Mouse (Mus musculus) Patski (cell line): ENCODE results near the gene 1600002K03Rik. TPM values are rescaled to one million over a fixed set of nuclear protein-coding genes. Genes with fewer than 3 reads are reported as not detected.

Source experiments
- ATAC-seq: fragments of 100-300 bp; one replicate; pipeline ENCODE4 v1.8.0; 2021
- CTCF ChIA-PET: fragments of 350-600 bp; sonication (Branson Sonifier 250); formaldehyde crosslinking; loops from one replicate; lab custom pipeline; 2022; ENCODE audit warnings: inconsistent platforms; lab: Charles Lee
- POLR2A ChIA-PET: fragments of 350-600 bp; sonication (Branson Sonifier 250); formaldehyde crosslinking; loops from one replicate; lab custom pipeline; 2022; ENCODE audit warnings: antibody characterized with exemption, inconsistent platforms; lab: Charles Lee
- DNase-seq: peaks from one replicate; pipeline ENCODE4 v3.0.0-alpha.2; 2011; ENCODE audit warnings: low read depth, low spot score
- H3K27me3 ChIP-seq: fragments of 371-371 bp; one replicate; pipeline ENCODE4 v1.5.1; 2021
- CTCF ChIP-seq: fragments of 100-300 bp; IDR thresholded peaks from one replicate; pipeline ENCODE4 v1.5.1; 2021
- in situ Hi-C: fragments of 300-500 bp; cut with MboI; formaldehyde crosslinking; loops from 3 replicates; pipeline ENCODE4 v1.11.1; 2018; ENCODE audit warnings: low pct_unique_long_range_greater_than_20kb, mixed read lengths
- polyA plus RNA-seq: library from polyadenylated mRNA; unstranded; gene quantifications from one replicate; pipeline ENCODE4 v1.2.3, GENCODE M21; 2021

The 1600002K03Rik gene
- polyA plus RNA-seq, 1 experiment from 2014 or later: 7.9 TPM

DNA sequence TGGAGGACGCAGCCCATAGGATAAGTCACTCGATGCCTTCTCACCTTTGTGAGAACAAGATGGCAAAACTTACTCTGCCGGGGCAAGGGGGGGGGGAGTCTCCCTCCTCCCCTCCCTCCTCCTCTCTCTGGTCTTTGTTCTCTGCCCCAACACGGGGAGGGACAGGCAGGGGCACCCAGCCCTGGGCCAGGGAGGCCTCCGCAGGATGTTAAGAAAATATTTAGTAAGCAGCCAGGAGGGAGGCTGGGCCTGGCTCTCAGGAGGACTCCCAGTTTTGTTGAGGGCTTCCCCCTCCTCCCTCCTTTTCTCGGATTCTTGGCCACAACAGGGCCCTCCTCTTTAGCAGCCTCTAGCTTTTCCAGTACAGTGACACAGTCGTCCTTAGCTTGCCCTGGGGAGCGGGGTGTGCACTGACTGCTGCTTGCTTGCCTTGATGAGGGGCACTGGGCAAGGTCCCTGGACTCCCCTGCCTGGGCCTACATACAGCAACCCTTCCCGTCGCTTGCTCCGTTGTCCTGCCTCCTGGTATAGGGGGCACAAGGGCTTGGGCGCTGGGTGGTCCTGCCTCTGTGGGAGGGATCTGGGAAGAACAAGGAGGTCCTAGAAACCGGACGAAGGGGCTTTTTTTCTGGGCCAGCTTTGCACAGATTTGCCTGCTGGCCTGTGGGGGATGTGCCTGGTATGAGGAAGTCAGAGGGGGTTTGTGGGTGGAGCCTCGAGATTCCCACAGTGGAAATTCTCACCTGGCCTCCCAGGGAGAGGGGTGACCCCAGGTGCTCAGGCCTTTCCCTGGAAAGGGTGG lies 20.5 kb upstream of the 1600002K03Rik start:
- ATAC-seq: peak; percentile 0
- in situ Hi-C loops: no loop called here
- H3K27me3 ChIP-seq: no peaks in the 10 kb centered on the region
- ChIA-PET POLR2A (interaction anchor here (0.8 to 15.5 kb wide), 5 partner anchors 11 to 224 kb away, joined by 3 to 191 read pairs (median 3); partner anchors contain the start of genes Cirbp and Cnn2), CTCF (interaction anchor here (7.0 kb wide), 1 partner anchor 13 kb away, joined by 69 read pairs; the partner anchor contains the start of gene Cirbp)
- DNase-seq: peak; percentile 77
- no peak for TF ChIP-seq CTCF

GRCm38 (mm10) chr10:80152873-80153260 lies 19.9 kb upstream of the 1600002K03Rik start:
- ChIA-PET POLR2A (interaction anchor here (0.8 to 15.5 kb wide), 3 partner anchors 10 to 225 kb away, joined by 3 to 191 read pairs (median 3); partner anchors contain the start of genes Cirbp and Cnn2), CTCF (interaction anchor here (0.9 to 7.0 kb wide), 2 partner anchors 9 to 12 kb away, joined by 3 to 69 read pairs; partner anchors contain the start of gene Cirbp)
- ATAC-seq: peak; percentile 14
- DNase-seq: peak; percentile 90
- in situ Hi-C loops: no loop called here
- H3K27me3 ChIP-seq: no peaks in the 10 kb centered on the region
- no peak for TF ChIP-seq CTCF

GRCm38 (mm10) chr10:80153713-80154112 lies 19.0 kb upstream of the 1600002K03Rik start:
- ATAC-seq (no peak), DNase-seq (no peak)
- ChIA-PET CTCF (interaction anchor here (0.9 to 7.0 kb wide), 2 partner anchors 8 to 12 kb away, joined by 3 to 69 read pairs; partner anchors contain the start of gene Cirbp), POLR2A (interaction anchor here (2.0 to 15.5 kb wide), 2 partner anchors 9 to 166 kb away, joined by 5 to 191 read pairs; partner anchors contain the start of gene Cirbp)
- in situ Hi-C loops: no loop called here
- no peaks in the 10 kb centered on the region for H3K27me3 ChIP-seq
- TF ChIP-seq CTCF: no peak

GRCm38 (mm10) chr10:80154384-80154783 lies 18.4 kb upstream of the 1600002K03Rik start:
- ChIA-PET POLR2A (interaction anchor here (0.6 to 15.5 kb wide), 3 partner anchors 8 to 167 kb away, joined by 4 to 191 read pairs (median 5); partner anchors contain the start of gene Cirbp), CTCF (interaction anchor here (1.3 to 7.0 kb wide), 2 partner anchors 9 to 11 kb away, joined by 3 to 69 read pairs; partner anchors contain the start of gene Cirbp)
- in situ Hi-C loops: no loop called here
- DNase-seq (no peak), ATAC-seq (no peak)
- TF ChIP-seq CTCF: no peak
- no peaks in the 10 kb centered on the region for H3K27me3 ChIP-seq

- no peak for DNase-seq
- no peak for TF ChIP-seq CTCF
- POLR2A ChIA-PET: interaction anchor here (0.6 to 15.5 kb wide), 4 partner anchors 8 to 168 kb away, joined by 4 to 191 read pairs (median 6); partner anchors contain the start of gene Cirbp
- CTCF ChIA-PET: interaction anchor here (1.3 to 7.0 kb wide), 2 partner anchors 10 kb away, joined by 3 to 69 read pairs; partner anchors contain the start of gene Cirbp
- in situ Hi-C loops: no loop called here
- H3K27me3 ChIP-seq: no peaks in the 10 kb centered on the region
- ATAC-seq: no peak
Observed at GRCm38 (mm10) chr10:80155277-80155676, 17.5 kb upstream of the 1600002K03Rik start.

GRCm38 (mm10) chr10:80156002-80156751 lies 16.6 kb upstream of the 1600002K03Rik start:
- TF ChIP-seq CTCF: no peak
- DNase-seq (no peak), ATAC-seq (no peak)
- no peaks in the 10 kb centered on the region for H3K27me3 ChIP-seq
- in situ Hi-C loops: no loop called here
- ChIA-PET POLR2A (interaction anchor here (0.6 to 15.5 kb wide), 4 partner anchors 7 to 117 kb away, joined by 3 to 191 read pairs (median 6); partner anchors contain the start of genes Cirbp and Midn), CTCF (interaction anchor here (7.0 kb wide), 1 partner anchor 9 kb away, joined by 69 read pairs; the partner anchor contains the start of gene Cirbp)

- POLR2A ChIA-PET: interaction anchor here (0.9 to 15.5 kb wide), 3 partner anchors 6 to 11 kb away, joined by 4 to 191 read pairs (median 8); partner anchors contain the start of genes Cirbp and Midn
- ATAC-seq: no peak
Observed at GRCm38 (mm10) chr10:80156752-80157053, 16.0 kb upstream of the 1600002K03Rik start.

GRCm38 (mm10) chr10:80157141-80157929 lies 15.4 kb upstream of the 1600002K03Rik start:
- ChIA-PET CTCF (interaction anchor here (7.0 kb wide), 1 partner anchor 8 kb away, joined by 69 read pairs; the partner anchor contains the start of gene Cirbp), POLR2A (interaction anchor here (2.2 to 15.5 kb wide), 3 partner anchors 5 to 12 kb away, joined by 8 to 191 read pairs (median 191); partner anchors contain the start of genes Cirbp and Midn)
- DNase-seq (no peak), ATAC-seq (no peak)
- no peak for TF ChIP-seq CTCF
- no peaks in the 10 kb centered on the region for H3K27me3 ChIP-seq
- in situ Hi-C loops: no loop called here

More at GRCm38 (mm10) chr10:80156752-80157053, 16.0 kb upstream of the 1600002K03Rik start:
- in situ Hi-C loops: no loop called here
- CTCF ChIA-PET: interaction anchor here (7.0 kb wide), 1 partner anchor 9 kb away, joined by 69 read pairs; the partner anchor contains the start of gene Cirbp
- TF ChIP-seq CTCF: no peak
- no peak for DNase-seq
- no peaks in the 10 kb centered on the region for H3K27me3 ChIP-seq
